Mouse (Mus musculus): ENCODE results near the gene C7. TPM values are rescaled to one million over a fixed set of nuclear protein-coding genes. Genes with fewer than 3 reads are reported as not detected.

Gene C7
- total RNA-seq, 4 experiments from 2014 or later = 0.95 to 1.2 (median 1.1) TPM

- peak in 1 of 2 experiments; percentile 17 for DNase-seq (ENCODE audit: low spot score in 2 of 2)
Measured at GRCm38 (mm10) chr15:5003503-5004196, 59.9 kb downstream of the C7 start.

- DNase-seq (ENCODE audit: low spot score in 2 of 2) = peak in 1 of 2 experiments; percentile 11
Measured at GRCm38 (mm10) chr15:5002903-5003302, 60.6 kb downstream of the C7 start.

- no peak for DNase-seq (ENCODE audit: low spot score in 2 of 2)
Measured at GRCm38 (mm10) chr15:4973355-4973754, 90.2 kb downstream of the C7 start.

Other genes with a start within 250 kb of the C7 start
- gene Mroh2b, start 165.0 kb downstream of the C7 start, total RNA-seq (2022) = not detected
- 1 to 10 TPM; 2.2 to 3.0 (median 2.8) TPM for gene Card6, start 44.8 kb upstream of the C7 start, total RNA-seq (2022)
- 100 to 1,000 TPM; 292 to 338 (median 307) TPM for gene Rpl37, start 52.9 kb upstream of the C7 start, total RNA-seq (2022)
- 10 to 100 TPM; 23.2 to 24.7 (median 24.2) TPM for gene Prkaa1, start 80.1 kb upstream of the C7 start, total RNA-seq (2022)
- 100 to 1,000 TPM in 1 of 4 experiments, 10 to 100 TPM in 3; 81.2 to 100 (median 86.1) TPM for gene Ttc33, start 121.8 kb upstream of the C7 start, total RNA-seq (2022)
- gene Ptger4, start 180.4 kb upstream of the C7 start, total RNA-seq (2022) = 1 to 10 TPM in 2 of 4 experiments, under 1 TPM in 2; 0.72 to 1.1 (median 0.91) TPM